Comparison of ENCODE assay signal across 8 mouse cellular contexts in genomic region chr1:156241035-156241434, GRCm38 (mm10). TPM values are rescaled to one million over a fixed set of nuclear protein-coding genes. Genes with fewer than 3 reads are reported as not detected.
DNase-seq lines count a peak whose midpoint lies in the region; ATAC-seq and TF ChIP-seq lines count a peak whose summit lies in the region.

No protein-coding gene starts in this region.

- no peak overlapping the region for H3K4me3 ChIP-seq in forebrain, embryonic 16.5 days (replicated peaks; ENCODE audit: low read length)
- H3K4me3 ChIP-seq in forebrain, embryonic 10.5 days, result no peak overlapping the region
- H3K4me3 ChIP-seq in cortical plate, adult 2 months (ENCODE audit: insufficient read depth, low read length), result no peak overlapping the region
- H3K4me3 ChIP-seq in stomach, postnatal 0 days (ENCODE audit: low read depth, low read length), result no peak overlapping the region

- no peak for TF ChIP-seq POLR2A in cortical plate, adult 2 months (IDR thresholded peaks at IDR 0.05; ENCODE audit: extremely low read depth, insufficient read depth, low read length)

- ATAC-seq in forebrain, embryonic 16.5 days, result peak; percentile 38; the same call in 1 of the 2 replicates
- ATAC-seq in stomach, postnatal 0 days (ENCODE audit: low FRiP score, low TSS enrichment), result no peak

- H3K4me2 ChIP-seq in forebrain, embryonic 16.5 days (ENCODE audit: low read length), result no peak overlapping the region
- no peak overlapping the region for H3K4me2 ChIP-seq in stomach, postnatal 0 days (replicated peaks; ENCODE audit: low read depth)

- no peak overlapping the region for H3K27ac ChIP-seq in forebrain, embryonic 16.5 days (ENCODE audit: low read length)
- no peak overlapping the region for H3K27ac ChIP-seq in forebrain, embryonic 10.5 days
- H3K27ac ChIP-seq in cortical plate, adult 2 months (ENCODE audit: insufficient read depth, low read length), result no peak overlapping the region
- H3K27ac ChIP-seq in stomach, postnatal 0 days (replicated peaks), result no peak overlapping the region

- no peaks in the 10 kb centered on the region for H3K4me1 ChIP-seq in forebrain, embryonic 16.5 days (replicated peaks; ENCODE audit: control insufficient read depth, insufficient read depth, low read length)
- H3K4me1 ChIP-seq in forebrain, embryonic 10.5 days, result no peaks in the 10 kb centered on the region
- H3K4me1 ChIP-seq in cortical plate, adult 2 months (ENCODE audit: control insufficient read depth, insufficient read depth, low read length), result no peaks in the 10 kb centered on the region
- H3K4me1 ChIP-seq in stomach, postnatal 0 days (replicated peaks; ENCODE audit: control insufficient read depth, insufficient read depth), result no peaks in the 10 kb centered on the region

- no peaks in the 10 kb centered on the region for H3K36me3 ChIP-seq in forebrain, embryonic 16.5 days (ENCODE audit: control insufficient read depth, insufficient read depth)
- H3K36me3 ChIP-seq in forebrain, embryonic 10.5 days (replicated peaks), result no peaks in the 10 kb centered on the region
- H3K36me3 ChIP-seq in stomach, postnatal 0 days (ENCODE audit: control insufficient read depth, insufficient read depth, low read length), result no peaks in the 10 kb centered on the region

- no peaks in the 10 kb centered on the region for H3K9me3 ChIP-seq in forebrain, embryonic 16.5 days (ENCODE audit: control insufficient read depth, low read length)
- no peaks in the 10 kb centered on the region for H3K9me3 ChIP-seq in forebrain, embryonic 10.5 days
- no peaks in the 10 kb centered on the region for H3K9me3 ChIP-seq in stomach, postnatal 0 days (ENCODE audit: control insufficient read depth, low read length)

- no peak for TF ChIP-seq EP300 in stomach, postnatal 0 days (optimal IDR thresholded peaks at IDR 0.05)

- TF ChIP-seq CTCF in cortical plate, adult 2 months (IDR thresholded peaks at IDR 0.05; ENCODE audit: extremely low read depth, insufficient read depth, low read length), result peak; percentile 27; the same call in 1 of the 2 replicates
- peak; percentile 71 for TF ChIP-seq CTCF in stomach, postnatal 0 days (IDR thresholded peaks at IDR 0.05; ENCODE audit: low read depth)

- WGBS in forebrain, embryonic 16.5 days, result 39% methylated on average over 2 of the region's 2 CpGs
- 42% methylated on average over 2 of the region's 2 CpGs for WGBS in forebrain, embryonic 10.5 days
- WGBS in stomach, postnatal 0 days, result 38% methylated on average over 2 of the region's 2 CpGs

- intact Hi-C loops in left cerebral cortex, postnatal 4 days (cut with DNase I), result loop anchor here (5.0 kb wide), 1 partner anchor 154 kb away; no protein-coding TSS in a partner anchor

- H3K27me3 ChIP-seq in forebrain, embryonic 16.5 days (replicated peaks; ENCODE audit: control insufficient read depth, insufficient read depth, low read length), result no peaks in the 10 kb centered on the region
- H3K27me3 ChIP-seq in forebrain, embryonic 10.5 days (ENCODE audit: poor library complexity, severe bottlenecking), result no peaks in the 10 kb centered on the region
- no peaks in the 10 kb centered on the region for H3K27me3 ChIP-seq in stomach, postnatal 0 days (ENCODE audit: control insufficient read depth, insufficient read depth, low read length)

- no peak overlapping the region for H3K9ac ChIP-seq in forebrain, embryonic 16.5 days (replicated peaks; ENCODE audit: low read depth, low read length)
- H3K9ac ChIP-seq in stomach, postnatal 0 days (ENCODE audit: low read length), result no peak overlapping the region

- DNase-seq in forebrain, embryonic 10.5 days (ENCODE audit: extremely low spot score, low spot score), result no peak
- peak; percentile 9 for DNase-seq in ovary, postnatal 14 days (ENCODE audit: low spot score)
- DNase-seq in ovary, adult 18-20 months (ENCODE audit: low spot score), result no peak
- peak; percentile 32 for DNase-seq in left cerebral cortex, postnatal 4 days
- DNase-seq in stomach, postnatal 0 days (ENCODE audit: low spot score), result no peak
- no peak for DNase-seq in adrenal gland, postnatal 25 days

RNA-seq across cellular contexts. Expression of gene Fam163a, which starts 36.2 kb away (rescaled TPM):
- polyA plus RNA-seq in forebrain, embryonic 16.5 days (2015; fragmentation: Nextera tagmentation; extraction: Ambion mirVana), result 1.7 and 2.6 TPM in 2 replicates
- 2.6 and 3.0 TPM in 2 replicates for polyA plus RNA-seq in forebrain, embryonic 10.5 days (2016; fragmentation: Nextera tagmentation; extraction: Ambion mirVana)
- 5.9 and 6.2 TPM in 2 replicates for polyA plus RNA-seq in cortical plate, adult 2 months (2012; rRNA removed)
- 1 to 10 TPM; 4.6 to 6.1 TPM for total RNA-seq in left cerebral cortex, postnatal 4 days (2021)
- polyA plus RNA-seq in stomach, postnatal 0 days (2015; fragmentation: Nextera tagmentation; extraction: Ambion mirVana), result 1.2 and 1.5 TPM in 2 replicates
- 7.6 and 14.1 TPM in 2 replicates for total RNA-seq in adrenal gland, postnatal 25 days (2021)

Comparison
In these comparisons a context has a peak if more than half of its experiments do, and no peak if none do; other contexts are left out.
1. DNase-seq: peak in ovary, postnatal 14 days (single experiment) and left cerebral cortex, postnatal 4 days (single experiment); none in forebrain, embryonic 10.5 days (single experiment), ovary, adult 18-20 months (single experiment), stomach, postnatal 0 days (single experiment) and adrenal gland, postnatal 25 days (single experiment).